Mouse (Mus musculus) MEL (cell line): Measurements from ENCODE around the gene Sema5a. TPM values are rescaled to one million over a fixed set of nuclear protein-coding genes. Genes with fewer than 3 reads are reported as not detected.

Source experiments
- DNase-seq: peaks from one replicate; pipeline ENCODE4 v3.0.0; 2011; ENCODE audit warnings: low read depth, low spot score
- H3K27ac ChIP-seq: 2 replicates; pipeline ENCODE4 v1.5.1; 2012; ENCODE audit warnings: low read depth, mild to moderate bottlenecking, control low read depth, low read length, moderate library complexity; ENCODE audit not compliant: control insufficient read depth
- H3K27me3 ChIP-seq, 2 experiments: fragments of 150-350 bp in 1 of 2; sonication (generic) in 1 of 2; 2 replicates each; pipeline ENCODE4 v1.6.1; 2012; ENCODE audit warnings: low read length in 2 of 2, mild to moderate bottlenecking in 2 of 2, improper control_type of control experiment in 1 of 2, moderate library complexity in 1 of 2; ENCODE audit not compliant: insufficient read depth in 2 of 2, control insufficient read depth in 1 of 2
- H3K36me3 ChIP-seq, 2 experiments: 2 replicates each; pipeline ENCODE4 v1.6.1; 2012 to 2014; ENCODE audit warnings: low read length in 2 of 2, improper control_type of control experiment in 1 of 2, inconsistent platforms in 1 of 2, mild to moderate bottlenecking in 1 of 2; ENCODE audit not compliant: insufficient read depth in 2 of 2, control insufficient read depth in 1 of 2
- H3K4me1 ChIP-seq, 2 experiments: fragments of 150-350 bp in 1 of 2; sonication (generic) in 1 of 2; 2 replicates each; pipeline ENCODE4 v1.6.1; 2012; ENCODE audit warnings: low read length in 2 of 2, improper control_type of control experiment in 1 of 2, mild to moderate bottlenecking in 1 of 2; ENCODE audit not compliant: insufficient read depth in 2 of 2, control insufficient read depth in 1 of 2
- H3K4me3 ChIP-seq, 2 experiments: fragments of 150-350 bp in 1 of 2; sonication (generic) in 1 of 2; 2 replicates each; pipeline ENCODE4 v1.5.1; 2012; ENCODE audit warnings: low read depth in 2 of 2, low read length in 2 of 2, mild to moderate bottlenecking in 2 of 2, moderate library complexity in 2 of 2, control low read depth in 1 of 2, improper control_type of control experiment in 1 of 2; ENCODE audit not compliant: control insufficient read depth in 1 of 2, insufficient read depth in 1 of 2
- H3K79me2 ChIP-seq: 2 replicates; pipeline ENCODE4 v1.6.1; 2012; ENCODE audit warnings: mild to moderate bottlenecking, low read length, moderate library complexity; ENCODE audit not compliant: control insufficient read depth, poor library complexity, insufficient read depth
- H3K9ac ChIP-seq: 2 replicates; pipeline ENCODE4 v1.6.1; 2012; ENCODE audit warnings: low read depth, mild to moderate bottlenecking, control low read depth, low read length, moderate library complexity; ENCODE audit not compliant: control insufficient read depth, poor library complexity, severe bottlenecking
- H3K9me3 ChIP-seq: fragments of 150-350 bp; sonication (generic); replicated peaks from 2 replicates; pipeline ENCODE4 v1.6.1; 2012; ENCODE audit warnings: mild to moderate bottlenecking, low read length, improper control_type of control experiment, moderate library complexity; ENCODE audit not compliant: insufficient read depth
- BHLHE40 ChIP-seq: IDR thresholded peaks from 2 replicates; pipeline ENCODE4 v1.6.1; 2012; ENCODE audit warnings: low read depth, mild to moderate bottlenecking, inconsistent platforms, low read length, improper control_type of control experiment, borderline replicate concordance
- CHD1 ChIP-seq: IDR thresholded peaks from 2 replicates; pipeline ENCODE4 v1.6.1; 2012; ENCODE audit warnings: low read depth, mild to moderate bottlenecking, inconsistent platforms, low read length, improper control_type of control experiment
- CHD2 ChIP-seq: IDR thresholded peaks from 2 replicates; pipeline ENCODE4 v1.6.1; 2011; ENCODE audit warnings: low read length, improper control_type of control experiment
- CTCF ChIP-seq, 3 experiments: IDR thresholded peaks in 2 of 3; conservative IDR thresholded peaks in 1 of 3; 2 replicates each; pipeline ENCODE4 v1.5.1; 2011 to 2012; ENCODE audit warnings: low read length in 3 of 3, low read depth in 2 of 3, mild to moderate bottlenecking in 2 of 3, improper control_type of control experiment in 1 of 3, inconsistent platforms in 1 of 3, mixed read lengths in 1 of 3, moderate library complexity in 1 of 3; ENCODE audit not compliant: control insufficient read depth in 1 of 3, insufficient read depth in 1 of 3, poor library complexity in 1 of 3, severe bottlenecking in 1 of 3
- ETS1 ChIP-seq: IDR thresholded peaks from 2 replicates; pipeline ENCODE4 v1.6.1; 2012; ENCODE audit warnings: low read depth, mild to moderate bottlenecking, inconsistent platforms, low read length, improper control_type of control experiment, moderate library complexity
- JUND ChIP-seq: IDR thresholded peaks from 2 replicates; pipeline ENCODE4 v1.6.1; 2011; ENCODE audit warnings: low read depth, mild to moderate bottlenecking, improper control_type of control experiment, low read length
- MAFK ChIP-seq: IDR thresholded peaks from 2 replicates; pipeline ENCODE4 v1.6.1; 2011; ENCODE audit warnings: low read depth, mild to moderate bottlenecking, low read length, improper control_type of control experiment, borderline replicate concordance
- MAX ChIP-seq: IDR thresholded peaks from 2 replicates; pipeline ENCODE4 v1.6.1; 2011; ENCODE audit warnings: low read length, improper control_type of control experiment
- MAZ ChIP-seq: IDR thresholded peaks from 2 replicates; pipeline ENCODE4 v1.6.1; 2012; ENCODE audit warnings: low read depth, mild to moderate bottlenecking, inconsistent platforms, low read length, improper control_type of control experiment
- MEF2A ChIP-seq: IDR thresholded peaks from 2 replicates; pipeline ENCODE4 v1.6.1; 2014; ENCODE audit warnings: low read depth, mild to moderate bottlenecking, inconsistent platforms, low read length, improper control_type of control experiment; ENCODE audit not compliant: poor library complexity, insufficient replicate concordance, severe bottlenecking; ENCODE audit errors: extremely low read depth
- NELFE ChIP-seq: IDR thresholded peaks from 2 replicates; pipeline ENCODE4 v1.6.1; 2011; ENCODE audit warnings: low read depth, low read length, improper control_type of control experiment
- NRF1 ChIP-seq: IDR thresholded peaks from 2 replicates; pipeline ENCODE4 v1.6.1; 2014; ENCODE audit warnings: low read depth, mild to moderate bottlenecking, inconsistent platforms, low read length, improper control_type of control experiment, moderate library complexity; ENCODE audit not compliant: poor library complexity, insufficient read depth, severe bottlenecking
- POLR2A ChIP-seq, 2 experiments: IDR thresholded peaks; 2 replicates each; pipeline ENCODE4 v1.6.1; 2011 to 2012; ENCODE audit warnings: low read length in 2 of 2, mild to moderate bottlenecking in 2 of 2, control low read depth in 1 of 2, improper control_type of control experiment in 1 of 2, low read depth in 1 of 2, moderate library complexity in 1 of 2; ENCODE audit not compliant: control insufficient read depth in 1 of 2, insufficient read depth in 1 of 2, poor library complexity in 1 of 2
- POLR2AphosphoS2 ChIP-seq: IDR thresholded peaks from 2 replicates; pipeline ENCODE4 v1.6.1; 2011; ENCODE audit warnings: low read length, improper control_type of control experiment
- POLR2AphosphoS5 ChIP-seq: IDR thresholded peaks from 2 replicates; pipeline ENCODE4 v1.6.1; 2012; ENCODE audit warnings: low read depth, borderline replicate concordance, mild to moderate bottlenecking, inconsistent platforms, low read length, moderate library complexity, mixed read lengths
- SIN3A ChIP-seq: IDR thresholded peaks from 2 replicates; pipeline ENCODE4 v1.6.1; 2012; ENCODE audit warnings: low read length, improper control_type of control experiment, inconsistent platforms
- SMC3 ChIP-seq: IDR thresholded peaks from 2 replicates; pipeline ENCODE4 v1.6.1; 2011; ENCODE audit warnings: low read depth, low read length, improper control_type of control experiment
- TAL1 ChIP-seq: IDR thresholded peaks from 2 replicates; pipeline ENCODE4 v1.6.1; 2012; ENCODE audit warnings: mild to moderate bottlenecking, inconsistent platforms, low read length, moderate library complexity, mixed read lengths
- UBTF ChIP-seq: IDR thresholded peaks from 2 replicates; pipeline ENCODE4 v1.6.1; 2012; ENCODE audit warnings: low read depth, mild to moderate bottlenecking, inconsistent platforms, low read length, improper control_type of control experiment, moderate library complexity, borderline replicate concordance; ENCODE audit not compliant: insufficient read depth
- ZC3H11A ChIP-seq: IDR thresholded peaks from 2 replicates; pipeline ENCODE4 v1.6.1; 2012; ENCODE audit warnings: low read depth, mild to moderate bottlenecking, inconsistent platforms, low read length, improper control_type of control experiment
- ZNF384 ChIP-seq: IDR thresholded peaks from 2 replicates; pipeline ENCODE4 v1.6.1; 2012; ENCODE audit warnings: low read depth, mild to moderate bottlenecking, inconsistent platforms, low read length, improper control_type of control experiment
- polyA plus RNA-seq, 2 experiments: library from polyadenylated mRNA; stranded (reverse) in 1 of 2; unstranded in 1 of 2; fragments of >175 nt in 1 of 2; fragments of >200 nt in 1 of 2; gene quantifications; 2 replicates each; pipeline versions ENCODE4 v1.2.1 to v1.2.4; 2012; ENCODE audit warnings: low replicate concordance in 2 of 2, low read depth in 1 of 2; ENCODE audit not compliant: insufficient read length in 2 of 2, insufficient read depth in 1 of 2, missing spikeins in 1 of 2
- total RNA-seq: library from RNA; depleted of rRNA; stranded (reverse); fragments of 300-350 nt; gene quantifications from 2 replicates; pipeline ENCODE4 v1.2.3, GENCODE M21; 2012

The Sema5a gene
- total and polyA plus RNA-seq, 3 experiments: not detected

DNA sequence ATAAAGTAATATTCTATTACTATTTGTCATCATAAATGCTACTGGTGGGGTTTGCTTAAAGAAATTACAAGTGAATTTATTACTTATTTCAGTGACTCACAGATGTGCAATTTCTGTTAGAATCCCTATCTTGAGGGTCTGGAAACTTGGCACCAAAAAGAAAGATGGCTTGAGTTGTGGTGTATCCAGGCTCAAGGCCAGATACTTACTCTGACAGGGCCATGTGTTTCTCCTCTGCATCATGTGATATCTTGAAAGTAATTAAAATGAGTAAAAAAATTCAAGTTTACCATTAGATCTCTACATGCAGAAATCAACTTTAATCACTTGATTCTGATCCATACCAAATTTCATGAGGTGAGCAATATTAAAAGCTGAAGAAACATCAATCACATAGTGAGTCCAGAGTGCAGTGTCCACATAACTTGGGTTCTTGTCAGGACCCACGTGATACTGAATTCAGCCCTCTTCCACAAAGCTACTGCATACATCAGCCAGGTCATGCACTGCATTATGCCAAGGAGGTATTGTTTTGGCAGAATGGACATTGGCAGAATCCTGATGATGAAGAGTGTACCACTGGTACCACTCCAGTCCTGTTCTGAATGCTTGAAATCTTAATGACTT is 402.6 kb downstream of the Sema5a start:
- DNase-seq: no peak
- Histone ChIP-seq H3K36me3 (no peaks in the 10 kb centered on the region), H3K9ac (no peak overlapping the region), H3K79me2 (no peaks in the 10 kb centered on the region), H3K27ac (no peak overlapping the region), H3K4me1 (no peaks in the 10 kb centered on the region), H3K4me3 (no peak overlapping the region), H3K27me3 (no peaks in the 10 kb centered on the region), H3K9me3 (no peaks in the 10 kb centered on the region)
- TF ChIP-seq SIN3A (no peak), ETS1 (no peak), MAX (no peak), CHD2 (no peak), TAL1 (no peak)

DNA sequence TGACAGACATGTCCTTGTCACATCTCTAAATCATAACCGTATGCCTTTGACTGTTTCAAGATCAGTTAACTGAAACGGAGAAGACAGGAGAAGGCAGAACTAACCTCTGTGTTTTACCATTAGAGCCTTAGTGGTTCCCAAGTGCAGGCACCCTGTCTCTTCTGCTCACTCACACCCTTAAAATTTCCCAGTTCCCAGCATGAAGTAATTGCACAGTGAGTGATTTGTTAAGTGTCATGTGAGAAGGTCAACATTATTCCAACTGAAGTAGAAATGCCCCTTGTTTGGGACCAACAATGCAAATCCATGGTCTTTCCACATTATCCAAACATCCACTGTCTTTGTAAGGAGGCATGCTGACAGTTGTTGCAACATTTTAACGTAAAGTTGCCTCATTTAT is 409.4 kb downstream of the Sema5a start:
- Histone ChIP-seq H3K9ac (no peak overlapping the region), H3K4me1 (no peaks in the 10 kb centered on the region), H3K4me3 (no peak overlapping the region), H3K27me3 (no peaks in the 10 kb centered on the region), H3K27ac (no peak overlapping the region), H3K79me2 (no peaks in the 10 kb centered on the region), H3K9me3 (no peaks in the 10 kb centered on the region), H3K36me3 (no peaks in the 10 kb centered on the region)
- DNase-seq: no peak
- no peak for TF ChIP-seq JUND
- TF ChIP-seq MAZ: no peak
- TF ChIP-seq NRF1: no peak
- no peak for TF ChIP-seq MAFK
- TF ChIP-seq BHLHE40: no peak
- TF ChIP-seq CTCF (IDR thresholded peaks at IDR 0.05 in 2 of 3, conservative IDR thresholded peaks at IDR 0.05 in 1 of 3; ENCODE audit: control insufficient read depth in 1 of 3, insufficient read depth in 1 of 3, low read depth in 2 of 3, low read length in 3 of 3, poor library complexity in 1 of 3, severe bottlenecking in 1 of 3): no peak
- TF ChIP-seq MEF2A: no peak
- TF ChIP-seq POLR2AphosphoS5: no peak
- TF ChIP-seq ZC3H11A: no peak
- no peak for TF ChIP-seq TAL1
- no peak for TF ChIP-seq UBTF
- TF ChIP-seq POLR2AphosphoS2: no peak
- TF ChIP-seq NELFE: no peak
- no peak for TF ChIP-seq CHD1
- TF ChIP-seq MAX: no peak
- TF ChIP-seq SMC3: no peak
- no peak for TF ChIP-seq ZNF384
- TF ChIP-seq POLR2A (IDR thresholded peaks at IDR 0.05; ENCODE audit: control insufficient read depth in 1 of 2, insufficient read depth in 1 of 2, low read depth in 1 of 2, low read length in 2 of 2, poor library complexity in 1 of 2): no peak
- no peak for TF ChIP-seq CHD2
